Mouse (Mus musculus) heart, postnatal 25 days (tissue): ENCODE results near the gene Megf6. TPM values are rescaled to one million over a fixed set of nuclear protein-coding genes. Genes with fewer than 3 reads are reported as not detected.

ENCODE experiments used
- DNase-seq: peaks from one replicate; pipeline ENCODE4 v3.0.0; 2022; ENCODE audit warnings: low spot score
- intact Hi-C: fragments of 180-260 bp; cut with DNase I; formaldehyde crosslinking; loops from one replicate; pipeline ENCODE4 v1.15.1; 2025
- total RNA-seq, 2 experiments: library from RNA; stranded (reverse); gene quantifications; 2 replicates each; pipeline ENCODE4 v1.2.3; 2021

Gene Megf6
- total RNA-seq, 2 experiments from 2014 or later, result 7.4 to 8.9 TPM

DNA sequence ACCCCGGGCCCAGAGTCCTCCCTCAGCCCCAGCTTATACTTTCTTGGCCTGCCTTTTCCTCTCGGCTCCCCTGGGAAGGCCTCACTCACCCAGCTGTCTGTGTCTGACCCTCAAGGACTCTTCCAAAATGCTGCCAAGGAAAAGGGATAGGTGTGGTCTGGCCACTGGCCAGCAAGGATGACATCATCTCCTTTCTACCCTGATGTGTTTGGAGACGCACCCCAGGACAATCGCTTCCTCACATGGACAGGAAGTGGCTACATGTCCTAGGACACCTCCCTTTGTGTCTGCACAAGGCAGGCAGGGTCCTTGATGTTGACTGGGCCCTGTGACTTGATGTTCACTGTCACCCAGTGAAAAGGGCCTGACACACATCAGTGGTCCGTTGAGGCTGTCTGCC, 34.9 kb downstream of the Megf6 start:
- intact Hi-C loops, result loop anchor here (5.0 kb wide), 2 partner anchors 42 to 97 kb away; partner anchors contain the start of gene Arhgef16
- DNase-seq, result peak; percentile 71

DNA sequence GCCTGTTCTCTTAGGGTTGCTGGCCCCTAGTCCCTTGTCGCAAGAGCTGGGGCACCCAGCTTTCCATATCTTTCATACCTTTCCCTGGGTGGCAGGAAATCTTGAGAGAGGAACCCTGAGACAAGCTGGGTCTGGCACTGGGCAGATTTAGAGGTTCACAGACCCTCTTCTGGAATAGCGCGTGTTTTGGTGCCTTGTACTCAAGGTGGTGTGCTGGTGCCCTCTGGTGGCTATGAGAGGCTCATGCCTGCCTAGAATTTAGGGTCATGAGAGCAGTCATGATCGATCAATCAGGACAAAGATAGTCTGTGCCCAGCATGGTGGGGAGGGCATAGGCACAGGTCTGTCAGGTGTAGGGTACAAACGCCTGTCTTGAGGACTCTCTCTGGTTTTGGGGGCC, 36.7 kb downstream of the Megf6 start:
- DNase-seq, result no peak
- intact Hi-C loops, result loop anchor here (1.0 to 5.0 kb wide), 5 partner anchors 40 to 142 kb away; partner anchors contain the start of gene Arhgef16

DNA sequence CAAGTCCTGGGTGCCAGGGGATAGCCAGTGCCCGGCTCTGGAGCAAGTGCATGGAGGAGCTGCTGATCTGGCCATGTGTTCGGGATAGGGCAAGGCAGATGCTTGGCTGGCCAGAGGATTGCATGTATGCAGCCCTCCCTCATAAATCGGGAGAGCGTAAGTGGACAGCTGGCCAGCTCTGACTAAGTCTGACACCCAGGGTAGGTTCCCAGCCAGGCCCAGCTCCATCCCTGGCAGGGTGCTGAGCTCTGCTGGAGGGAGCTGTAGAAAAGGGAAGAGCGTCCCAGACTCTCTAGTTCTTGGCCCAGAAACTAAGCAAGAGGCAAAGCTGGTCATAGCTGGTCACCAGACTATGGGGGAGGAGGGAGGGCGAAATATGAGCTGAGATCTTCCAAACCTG, 38.5 kb downstream of the Megf6 start:
- no peak for DNase-seq
- intact Hi-C loops, result loop anchor here (5.0 kb wide), 2 partner anchors 38 to 93 kb away; partner anchors contain the start of gene Arhgef16

DNA sequence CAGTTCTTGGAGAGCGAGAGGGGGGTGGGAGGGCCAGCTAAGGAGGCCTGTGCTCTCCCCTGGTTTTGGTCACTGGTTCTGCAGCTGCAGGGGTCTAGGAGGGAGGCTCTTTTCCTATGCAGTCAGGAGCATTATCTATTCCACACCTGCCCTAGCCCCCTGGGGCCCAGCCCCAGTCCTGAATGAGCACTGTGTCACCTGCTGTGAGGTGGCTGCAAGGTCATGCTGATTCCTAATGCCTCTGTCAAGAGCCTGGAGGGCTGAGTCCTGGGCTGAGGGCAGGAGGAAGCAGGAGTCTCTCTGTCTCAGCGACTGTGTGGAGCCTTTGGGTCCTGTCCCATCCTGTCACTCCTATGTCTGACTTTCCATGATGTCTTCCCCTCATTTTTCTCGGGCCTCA, 39.3 kb downstream of the Megf6 start:
- no peak for DNase-seq
- intact Hi-C loops, result loop anchor here (5.0 kb wide), 2 partner anchors 37 to 92 kb away; partner anchors contain the start of gene Arhgef16

- no peak for DNase-seq
- intact Hi-C loops, result no loop called here
Observed at GRCm38 (mm10) chr4:154211459-154211858, 40.9 kb downstream of the Megf6 start.

DNA sequence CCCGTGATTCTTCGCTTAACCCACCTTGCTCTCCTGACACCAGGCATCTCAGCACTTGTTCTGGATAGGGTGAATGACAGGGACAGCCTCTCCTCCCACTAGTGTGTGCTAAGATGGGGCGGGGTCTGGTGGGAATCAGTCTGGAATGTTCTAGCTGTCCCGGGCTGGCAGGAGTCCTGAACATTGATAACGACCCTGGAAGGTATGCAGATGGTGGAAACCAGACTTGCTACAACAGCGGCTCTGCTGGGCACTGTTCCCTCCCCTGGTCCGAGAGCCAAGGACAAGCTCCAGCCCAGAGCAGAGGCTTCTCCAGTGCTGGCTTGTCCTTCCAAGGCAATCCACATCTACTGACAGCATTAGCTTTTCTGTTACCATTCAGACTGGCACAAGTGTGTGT, 43.1 kb downstream of the Megf6 start:
- intact Hi-C loops, result no loop called here

DNA sequence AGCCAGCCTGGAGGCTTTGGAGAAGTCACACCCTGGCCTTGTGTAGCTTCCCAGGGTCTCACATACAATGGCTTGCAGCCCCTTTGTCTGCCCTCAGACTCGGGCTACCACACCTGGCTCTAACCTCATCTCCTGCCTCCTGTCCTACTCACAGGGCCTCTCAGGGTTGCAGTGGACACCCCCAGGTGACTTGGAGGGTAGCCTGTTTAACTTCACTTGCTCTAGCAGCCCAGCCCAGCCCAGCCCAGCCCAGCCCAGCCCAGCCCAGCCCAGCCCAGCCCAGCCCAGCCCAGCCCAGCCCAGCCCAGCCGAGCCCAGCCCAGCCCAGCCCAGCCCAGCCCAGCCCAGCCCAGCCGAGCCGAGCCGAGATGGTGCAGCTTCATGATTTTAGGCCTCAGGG, 43.5 kb downstream of the Megf6 start:
- DNase-seq, result no peak
- intact Hi-C loops, result no loop called here

More for the DNA sequence above, 43.1 kb downstream of the Megf6 start:
- DNase-seq, result peak; percentile 68

DNA sequence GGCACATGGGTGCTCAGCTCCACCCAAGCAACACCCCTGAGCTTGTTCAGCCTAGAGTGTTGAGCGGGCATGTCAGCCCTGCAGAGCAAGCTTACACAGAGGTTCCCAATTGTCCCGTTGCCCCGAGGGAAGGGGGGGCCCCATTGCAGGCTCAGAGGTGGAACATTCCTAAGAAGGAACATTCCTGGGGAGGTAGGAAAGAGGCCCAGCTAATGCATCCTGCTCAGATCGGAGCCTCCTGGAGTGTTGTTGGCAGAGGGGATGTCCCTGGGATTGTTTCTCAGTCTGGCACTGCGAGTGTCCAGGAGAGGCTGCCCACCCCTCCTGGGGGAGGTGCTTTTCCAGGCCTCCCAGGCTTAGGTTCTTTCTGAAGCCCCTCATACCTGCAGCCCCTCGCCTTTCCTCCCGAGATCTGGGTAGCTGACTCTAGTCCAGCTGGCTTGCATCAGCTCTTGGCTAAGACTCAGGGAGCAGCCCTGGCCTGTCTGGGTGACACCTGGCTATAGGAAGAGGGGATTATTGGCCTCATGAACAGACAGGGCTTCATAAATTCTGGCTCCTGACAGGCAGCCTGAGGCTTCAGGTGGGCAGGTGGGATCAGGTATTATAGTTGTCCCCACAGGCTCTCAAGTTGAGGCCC, 47.3 kb downstream of the Megf6 start:
- intact Hi-C loops, result loop anchor here (2.0 kb wide), 1 partner anchor 29 kb away; no protein-coding TSS in a partner anchor

DNA sequence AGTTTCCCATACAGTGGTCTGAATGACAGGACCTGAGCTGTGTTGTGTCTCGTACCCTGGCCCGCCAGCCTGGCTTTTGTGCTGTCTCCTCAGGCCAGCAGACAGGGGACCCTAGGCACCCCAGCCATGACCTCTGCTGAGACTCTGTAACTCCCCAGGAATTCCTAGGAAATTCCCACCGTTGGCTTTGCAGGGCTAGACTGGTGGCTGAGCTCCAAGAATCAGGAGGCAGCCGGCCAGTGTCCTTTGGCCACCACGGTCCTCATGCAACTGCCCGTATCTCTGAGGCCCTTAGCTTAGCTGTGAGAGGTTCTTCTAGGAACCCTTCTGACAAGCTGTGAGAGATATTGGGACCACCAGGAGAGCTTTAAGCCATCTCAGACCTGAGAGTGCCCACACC, 52.2 kb downstream of the Megf6 start:
- intact Hi-C loops, result no loop called here
- DNase-seq, result no peak

More for the DNA sequence above, 47.3 kb downstream of the Megf6 start:
- no peak for DNase-seq

DNA sequence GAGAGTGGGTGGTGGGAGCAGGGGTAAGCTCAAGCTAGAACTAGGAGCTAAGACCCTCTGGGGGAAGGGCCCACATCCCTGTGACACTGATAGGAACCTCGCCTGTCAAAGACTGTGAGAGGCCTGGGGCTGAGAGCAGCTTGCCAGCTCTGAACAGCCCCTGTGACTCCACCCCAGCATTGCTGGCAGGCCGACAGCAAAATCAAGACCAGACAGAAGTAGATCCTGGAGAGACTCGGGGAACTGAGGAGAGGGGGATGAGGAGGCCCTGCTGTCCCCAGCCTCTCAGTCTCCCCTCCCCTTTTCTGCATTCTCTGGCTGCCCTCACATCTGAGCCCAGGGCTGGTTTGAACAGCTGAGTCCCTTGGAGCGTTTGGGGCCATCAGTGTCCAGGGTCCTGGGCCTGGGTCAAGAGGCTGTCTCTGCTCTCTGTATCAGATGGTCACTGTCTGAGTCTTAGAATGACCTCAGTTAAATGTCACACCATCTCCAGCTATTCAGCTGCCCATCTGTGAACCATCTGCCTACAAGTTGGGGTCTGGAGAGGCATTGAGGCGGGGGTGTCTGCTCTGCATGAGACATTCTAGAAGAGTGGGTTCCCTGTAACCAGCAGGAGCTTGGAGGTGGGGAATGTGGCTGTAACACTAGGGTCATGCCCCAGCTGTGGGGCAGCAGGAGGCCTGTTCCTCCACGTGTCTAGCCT, 53.9 kb downstream of the Megf6 start:
- intact Hi-C loops, result no loop called here
- DNase-seq, result no peak

DNA sequence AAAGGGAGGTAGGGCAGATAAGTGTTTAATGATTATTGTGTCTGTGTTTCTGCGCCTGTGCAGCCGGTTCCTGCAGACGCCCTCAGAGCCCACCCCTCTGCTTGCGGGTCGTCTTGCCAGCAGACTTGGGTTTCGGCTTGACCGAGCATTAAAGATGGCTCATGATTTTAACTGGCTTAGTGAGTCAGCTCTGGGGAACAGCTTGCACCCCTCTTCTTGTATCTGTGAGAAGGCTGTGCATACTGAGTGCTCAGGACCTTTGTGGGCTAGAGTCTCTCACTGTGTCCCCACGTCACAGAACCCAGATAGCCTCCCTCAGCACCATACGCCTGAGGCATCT, 54.4 kb downstream of the Megf6 start:
- DNase-seq, result no peak
- intact Hi-C loops, result no loop called here

GRCm38 (mm10) chr4:154226678-154227077, 56.1 kb downstream of the Megf6 start:
- no peak for DNase-seq

DNA sequence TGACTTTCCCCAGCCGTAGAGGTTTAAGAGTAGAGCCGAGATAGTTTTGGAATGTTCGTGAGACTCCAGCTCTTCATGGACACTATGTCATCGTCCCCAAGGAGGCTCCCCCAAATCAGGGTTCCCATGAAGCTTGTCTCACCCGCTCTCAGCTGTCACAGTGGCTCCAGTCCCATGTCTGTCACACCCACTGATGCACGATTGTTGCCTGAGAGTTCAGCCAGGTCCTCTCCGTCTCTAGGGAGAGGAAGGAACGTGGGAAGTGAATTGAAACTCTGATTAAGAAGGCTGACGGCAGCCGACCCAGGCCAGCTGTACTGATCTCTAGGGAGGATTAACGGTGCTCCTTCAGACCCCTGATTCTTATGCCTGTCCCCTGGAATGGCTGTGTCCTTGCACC, 57.8 kb downstream of the Megf6 start:
- intact Hi-C loops, result no loop called here
- DNase-seq, result peak; percentile 71

More at GRCm38 (mm10) chr4:154226678-154227077, 56.1 kb downstream of the Megf6 start:
- intact Hi-C loops, result no loop called here

DNA sequence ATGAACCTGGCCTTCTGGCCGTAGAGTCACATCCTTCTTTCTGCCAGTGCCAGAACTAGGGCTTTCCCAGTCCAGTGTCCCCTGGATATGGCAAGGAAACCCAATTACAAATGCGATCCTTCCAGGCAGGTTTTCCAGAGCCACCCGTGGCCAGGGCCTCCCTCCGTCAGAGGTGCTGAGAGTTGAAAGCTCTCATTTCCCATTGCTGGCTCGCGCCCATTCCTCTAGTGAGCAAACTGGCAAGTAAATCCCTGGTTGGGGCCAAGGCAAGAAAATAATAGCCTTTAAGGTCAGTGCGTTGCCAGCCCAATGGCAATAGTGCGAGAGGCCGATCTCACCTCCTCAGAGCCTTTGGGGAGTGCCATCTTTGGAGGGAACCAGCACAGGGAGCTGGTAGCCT, 59.0 kb downstream of the Megf6 start:
- DNase-seq, result no peak
- intact Hi-C loops, result no loop called here

DNA sequence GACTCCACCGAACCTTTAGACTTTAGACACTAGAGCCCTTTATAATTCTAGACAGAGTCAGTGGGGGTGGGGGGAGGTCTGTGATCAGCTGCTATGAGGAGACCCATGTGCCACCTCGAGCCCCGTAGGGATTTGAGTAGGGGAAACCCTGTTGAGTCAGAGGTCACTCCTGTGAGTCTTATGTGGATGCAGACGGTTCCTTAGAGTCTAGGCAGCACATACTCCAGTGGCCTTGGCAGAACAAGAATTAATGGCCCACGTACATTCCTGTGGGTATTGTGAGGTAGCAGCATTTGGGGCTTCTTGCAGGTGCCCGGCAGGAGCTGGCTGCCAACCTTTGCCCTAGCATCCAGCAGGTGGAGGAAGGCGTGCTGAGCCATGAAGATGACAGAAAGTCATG, 60.9 kb downstream of the Megf6 start:
- intact Hi-C loops, result no loop called here
- no peak for DNase-seq

- intact Hi-C loops, result no loop called here
- peak; percentile 61 for DNase-seq
Observed at GRCm38 (mm10) chr4:154232295-154232694, 61.8 kb downstream of the Megf6 start.

DNA sequence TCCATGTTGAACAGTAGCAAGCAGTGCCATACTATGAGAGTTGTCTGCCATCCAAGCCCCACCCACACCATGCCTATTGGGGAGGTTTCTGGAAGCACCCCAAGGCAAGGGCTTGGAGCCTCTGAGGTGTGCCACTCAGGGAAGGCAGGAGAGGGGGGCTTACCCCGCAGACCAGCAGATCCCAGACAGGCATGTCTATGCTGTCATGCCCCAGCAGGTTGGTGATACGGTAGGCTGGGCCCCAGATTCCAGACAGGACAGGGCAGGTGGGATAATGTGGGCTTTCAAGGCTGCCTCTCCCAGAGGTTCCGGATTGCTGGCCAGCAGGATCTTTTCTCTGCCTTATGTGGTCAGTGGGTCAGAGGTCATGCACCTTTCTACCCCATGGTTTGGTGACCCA, 65.5 kb downstream of the Megf6 start:
- DNase-seq, result no peak
- intact Hi-C loops, result no loop called here

DNA sequence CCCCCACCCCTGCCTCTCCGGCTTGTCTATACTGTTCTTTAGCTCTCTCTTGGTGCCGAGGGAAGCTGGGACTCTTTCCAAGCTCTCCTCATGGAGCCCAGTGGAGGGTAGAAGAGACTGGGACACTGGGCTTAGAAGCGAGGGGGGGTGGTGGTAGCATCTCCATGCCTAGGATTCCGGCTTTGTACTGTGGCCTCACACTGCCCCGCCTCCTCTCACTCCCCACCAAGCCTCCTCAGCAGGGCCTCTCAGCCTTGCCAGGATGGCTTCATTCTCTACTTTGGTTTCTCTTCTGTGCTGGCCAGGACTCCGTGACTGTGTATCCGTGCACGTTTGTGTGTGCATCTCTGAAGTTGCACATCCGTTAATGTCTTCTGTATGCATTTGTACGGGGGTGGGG, 66.4 kb downstream of the Megf6 start:
- intact Hi-C loops, result no loop called here
- no peak for DNase-seq

DNA sequence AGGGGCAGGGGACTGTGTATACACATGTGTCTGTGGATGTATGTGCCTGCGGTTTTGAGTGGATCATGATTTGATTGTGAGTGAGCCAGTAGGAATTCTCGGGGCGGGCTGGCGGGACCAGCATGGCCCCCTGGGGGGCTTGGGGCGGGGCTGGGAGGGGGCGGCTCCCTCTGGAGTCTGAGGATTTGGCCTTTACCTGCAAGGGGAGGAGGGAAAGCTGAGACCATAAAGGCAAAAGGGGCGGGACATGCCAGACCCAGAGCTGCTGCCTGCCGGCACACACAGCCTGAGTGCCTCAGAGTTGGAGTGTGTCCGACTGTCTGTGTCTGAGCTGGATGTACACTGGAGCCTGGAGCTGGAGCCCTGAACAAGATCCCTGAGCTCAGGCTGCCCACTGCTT, 66.8 kb downstream of the Megf6 start:
- intact Hi-C loops, result no loop called here
- DNase-seq, result no peak

DNA sequence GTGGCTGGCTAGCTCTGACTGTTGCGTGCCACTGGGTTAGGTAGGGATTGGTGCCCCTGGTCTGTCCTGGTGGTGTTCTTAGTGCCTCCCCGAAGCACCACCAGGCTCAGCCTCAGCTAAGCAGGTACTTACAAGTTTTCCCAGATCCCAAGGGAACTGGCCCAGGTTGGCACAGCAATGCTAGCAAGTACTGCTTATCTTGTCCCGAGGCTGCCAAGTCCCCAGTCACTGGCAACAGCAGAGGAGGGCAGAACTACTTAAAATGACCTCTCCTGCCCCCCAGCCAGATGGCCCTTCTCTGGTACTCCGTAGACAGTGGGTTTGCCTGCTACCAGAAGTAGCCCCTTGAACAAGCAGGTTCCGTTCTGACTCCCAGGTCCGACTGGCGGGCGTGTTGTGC, 68.7 kb downstream of the Megf6 start:
- intact Hi-C loops, result no loop called here
- DNase-seq, result no peak

GRCm38 (mm10) chr4:154240608-154241007, 70.1 kb downstream of the Megf6 start:
- intact Hi-C loops, result no loop called here
- no peak for DNase-seq
